Mouse (Mus musculus) heart, adult 2 months (tissue): Measurements from ENCODE around the gene Gm49673. TPM values are rescaled to one million over a fixed set of nuclear protein-coding genes. Genes with fewer than 3 reads are reported as not detected.
A peak's percentile ranks its signal among the peaks of the same experiment; 100 is the strongest.
"Not testable (repeated sequence)": the region's sequence is repeated elsewhere in the genome, so short reads cannot be mapped to it uniquely, and the experiment has no call there.

ENCODE experiments used
- DNase-seq, 2 experiments: peaks; one replicate each; pipeline ENCODE4 v3.0.0; 2021
- H3K27ac ChIP-seq: fragments of 200-600 bp; 2 replicates; pipeline ENCODE4 v1.8.1; 2022
- H3K27me3 ChIP-seq: fragments of 200-500 bp; 2 replicates; pipeline ENCODE4 v1.6.1; 2012; ENCODE audit warnings: mild to moderate bottlenecking, low read length, inconsistent platforms, mixed read lengths; ENCODE audit not compliant: control insufficient read depth, insufficient read depth
- H3K36me3 ChIP-seq: fragments of 200-500 bp; 2 replicates; pipeline ENCODE4 v1.6.1; 2012; ENCODE audit warnings: low read length, inconsistent platforms; ENCODE audit not compliant: control insufficient read depth, insufficient read depth
- H3K4me1 ChIP-seq: fragments of 200-500 bp; 2 replicates; pipeline ENCODE4 v1.6.1; 2011; ENCODE audit warnings: low read length; ENCODE audit not compliant: control insufficient read depth, insufficient read depth
- H3K4me3 ChIP-seq: fragments of 200-600 bp; 2 replicates; pipeline ENCODE4 v1.8.1; 2022
- H3K79me2 ChIP-seq: fragments of 200-500 bp; replicated peaks from 2 replicates; pipeline ENCODE4 v1.6.1; 2012; ENCODE audit warnings: mild to moderate bottlenecking, inconsistent platforms, low read length, moderate library complexity, mixed read lengths; ENCODE audit not compliant: control insufficient read depth, insufficient read depth
- H3K9ac ChIP-seq: fragments of 200-500 bp; 2 replicates; pipeline ENCODE4 v1.6.1; 2012; ENCODE audit warnings: low read depth, mild to moderate bottlenecking, control low read depth, inconsistent platforms, low read length, mixed read lengths
- CTCF ChIP-seq: fragments of 200-600 bp; IDR thresholded peaks from 2 replicates; pipeline ENCODE4 v1.8.1; 2022; ENCODE audit warnings: antibody characterized with exemption, mild to moderate bottlenecking, moderate library complexity
- WGBS: fragments of 180-500 bp; shearing (Covaris S2); methylation state at CpG from one replicate; pipeline ENCODE4 v1.1.7; 2018; 5-methylcytosine and 5-hydroxymethylcytosine counted together
- intact Hi-C: fragments of 180-260 bp; cut with DNase I; formaldehyde crosslinking; loops from one replicate; pipeline ENCODE4 v1.15.1; 2025
- polyA plus RNA-seq: library from polyadenylated mRNA; depleted of rRNA; stranded (reverse); fragments of >200 nt; gene quantifications from 2 replicates; pipeline ENCODE4 v1.2.3, GENCODE M21; 2012
- total RNA-seq, 2 experiments: library from RNA; stranded (reverse); gene quantifications; 2 replicates each; pipeline ENCODE4 v1.2.3; 2021

Gm49673 gene
- total and polyA plus RNA-seq, 3 experiments = not detected

GRCm38 (mm10) chr17:8160969-8161368 lies 13.4 kb upstream of the Gm49673 start:
- H3K9ac ChIP-seq, H3K4me1 ChIP-seq, H3K79me2 ChIP-seq, H3K36me3 ChIP-seq, intact Hi-C loops, H3K4me3 ChIP-seq, H3K27ac ChIP-seq, H3K27me3 ChIP-seq: not testable (repeated sequence)
- WGBS = 45% methylated on average over 3 of the region's 3 CpGs
- peak; percentile 60 for TF ChIP-seq CTCF
- DNase-seq = peak; percentile 33 to 41

GRCm38 (mm10) chr17:8158627-8159026 lies 11.0 kb upstream of the Gm49673 start:
- intact Hi-C loops, H3K27me3 ChIP-seq, H3K4me1 ChIP-seq, H3K9ac ChIP-seq, H3K36me3 ChIP-seq, DNase-seq, H3K4me3 ChIP-seq, H3K79me2 ChIP-seq, H3K27ac ChIP-seq: not testable (repeated sequence)
- WGBS = no CpG with 5 or more reads among the region's 1 CpGs

- H3K79me2 ChIP-seq, H3K27ac ChIP-seq, H3K36me3 ChIP-seq, intact Hi-C loops, H3K4me3 ChIP-seq, H3K4me1 ChIP-seq, H3K27me3 ChIP-seq, DNase-seq, H3K9ac ChIP-seq: not testable (repeated sequence)
- 100% methylated on average over 1 of the region's 8 CpGs for WGBS
Observed at GRCm38 (mm10) chr17:8155982-8156381, 8.4 kb upstream of the Gm49673 start.

- H3K9ac ChIP-seq, H3K4me3 ChIP-seq, H3K36me3 ChIP-seq, H3K79me2 ChIP-seq, DNase-seq, H3K4me1 ChIP-seq, intact Hi-C loops, H3K27me3 ChIP-seq, H3K27ac ChIP-seq: not testable (repeated sequence)
- WGBS = 78% methylated on average over 6 of the region's 7 CpGs
Observed at GRCm38 (mm10) chr17:8155010-8155409, 7.4 kb upstream of the Gm49673 start.

DNA sequence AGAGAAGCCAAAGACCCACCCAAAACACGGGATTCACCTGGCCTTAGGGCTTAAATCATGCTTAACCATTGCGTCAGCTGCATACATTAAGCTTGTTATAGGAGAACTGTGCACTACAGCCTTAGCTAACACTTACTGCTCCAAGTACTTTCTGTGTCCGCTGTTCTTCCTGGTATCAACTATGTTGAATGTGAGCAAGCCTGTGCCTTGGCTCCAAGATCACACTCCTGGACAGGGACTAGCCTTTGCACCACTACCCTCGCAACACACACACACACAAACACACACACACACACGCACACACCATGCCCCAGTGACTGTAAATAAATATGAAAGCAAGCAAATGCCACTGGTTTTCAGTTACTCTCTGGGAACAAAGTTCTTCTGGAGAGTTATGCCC lies 657 bp downstream of the Gm49673 start:
- Histone ChIP-seq H3K9ac (peak overlapping the region; percentile 60), H3K4me3 (peak overlapping the region; percentile 69; the same call in 1 of the 2 replicates)
- intact Hi-C loops, H3K27ac ChIP-seq, H3K4me1 ChIP-seq, H3K27me3 ChIP-seq, DNase-seq, H3K79me2 ChIP-seq, H3K36me3 ChIP-seq: not testable (repeated sequence)
- 22% methylated on average over 5 of the region's 5 CpGs for WGBS

GRCm38 (mm10) chr17:8143802-8144673 lies 3.5 kb downstream of the Gm49673 start:
- DNase-seq = peak; percentile 56 to 66
- intact Hi-C loops, H3K4me3 ChIP-seq: not testable (repeated sequence)

DNA sequence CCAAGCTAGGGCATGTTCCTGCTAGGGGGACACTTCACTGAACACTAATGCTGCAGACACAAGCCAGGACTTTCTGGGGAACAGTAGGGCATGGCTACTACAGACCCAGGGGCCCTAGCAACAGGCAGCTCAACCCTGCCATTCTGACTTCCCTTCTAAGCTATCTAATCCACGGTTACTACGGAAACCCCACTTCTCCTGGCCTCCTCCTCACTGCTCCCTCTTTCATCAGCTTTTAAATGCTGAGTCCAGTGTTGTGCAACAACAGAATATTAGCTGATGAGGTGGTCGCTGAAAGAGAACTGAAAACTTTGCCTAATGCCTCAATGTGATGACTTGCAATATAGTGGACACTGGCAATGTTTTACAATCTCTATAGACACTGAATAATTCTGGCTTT lies 7.4 kb downstream of the Gm49673 start:
- H3K36me3 ChIP-seq, H3K4me1 ChIP-seq, H3K79me2 ChIP-seq, H3K9ac ChIP-seq, intact Hi-C loops, H3K27ac ChIP-seq, H3K4me3 ChIP-seq, H3K27me3 ChIP-seq: not testable (repeated sequence)
- WGBS = 61% methylated on average over 3 of the region's 3 CpGs
- peak in 1 of 2 experiments; percentile 18 for DNase-seq

More at GRCm38 (mm10) chr17:8143802-8144673, 3.5 kb downstream of the Gm49673 start:
- Histone ChIP-seq H3K9ac (peak overlapping the region; percentile 34; the same call in 1 of the 2 replicates), H3K27ac (peak overlapping the region; percentile 70)
- H3K4me1 ChIP-seq, H3K27me3 ChIP-seq, H3K36me3 ChIP-seq, H3K79me2 ChIP-seq: not testable (repeated sequence)
- WGBS = 19% methylated on average over 13 of the region's 14 CpGs

- H3K27ac ChIP-seq, H3K36me3 ChIP-seq, DNase-seq, H3K27me3 ChIP-seq, H3K4me3 ChIP-seq, H3K9ac ChIP-seq, H3K79me2 ChIP-seq, intact Hi-C loops, H3K4me1 ChIP-seq: not testable (repeated sequence)
- WGBS = 88% methylated on average over 5 of the region's 5 CpGs
Observed at GRCm38 (mm10) chr17:8138116-8138515, 9.5 kb downstream of the Gm49673 start.

DNA sequence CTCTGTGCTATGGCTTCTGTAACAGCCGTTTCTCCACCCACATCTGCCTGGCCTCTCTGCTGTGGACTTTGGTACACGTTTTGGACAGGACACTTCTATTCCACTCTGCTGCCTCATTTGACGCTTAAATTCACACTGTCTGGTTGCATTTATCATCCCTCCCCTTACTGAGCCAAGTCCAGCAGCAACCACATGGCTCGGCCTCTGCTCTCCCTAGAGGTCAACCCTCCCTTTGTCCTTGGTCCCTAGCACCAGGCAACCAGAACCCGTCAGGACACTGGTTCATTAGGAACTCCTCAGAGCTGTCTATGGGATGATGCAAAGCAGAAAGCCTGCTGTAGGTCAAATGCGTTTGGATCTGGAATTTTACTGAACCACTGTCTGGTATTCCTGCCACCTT lies 16.7 kb downstream of the Gm49673 start:
- H3K79me2 ChIP-seq, H3K4me1 ChIP-seq, H3K27me3 ChIP-seq, H3K27ac ChIP-seq, H3K36me3 ChIP-seq, DNase-seq, H3K4me3 ChIP-seq, H3K9ac ChIP-seq, intact Hi-C loops: not testable (repeated sequence)
- WGBS = no CpG with 5 or more reads among the region's 6 CpGs

- intact Hi-C loops, H3K79me2 ChIP-seq, H3K4me1 ChIP-seq, H3K4me3 ChIP-seq, H3K27me3 ChIP-seq, H3K36me3 ChIP-seq, DNase-seq, H3K9ac ChIP-seq, H3K27ac ChIP-seq: not testable (repeated sequence)
- 84% methylated on average over 9 of the region's 9 CpGs for WGBS
Observed at GRCm38 (mm10) chr17:8129578-8129977, 18.0 kb downstream of the Gm49673 start.
